Mouse (Mus musculus) G1E (cell line): ENCODE results near the gene Cpa4.

Experiments
- CTCF ChIP-seq: IDR thresholded peaks from 2 replicates; pipeline ENCODE4 v1.5.1; 2012; ENCODE audit warnings: low read depth, low read length, inconsistent platforms, mixed read lengths
- GATA1 ChIP-seq: IDR thresholded peaks from 2 replicates; pipeline ENCODE4 v1.6.1; 2012; ENCODE audit warnings: borderline replicate concordance, low read length, inconsistent platforms, mixed read lengths
- GATA2 ChIP-seq: IDR thresholded peaks from 2 replicates; pipeline ENCODE4 v1.6.1; 2012; ENCODE audit warnings: low read depth, low read length, inconsistent platforms, borderline replicate concordance
- TAL1 ChIP-seq: conservative IDR thresholded peaks from 2 replicates; pipeline ENCODE4 v1.6.1; 2012; ENCODE audit warnings: low read depth, low read length, inconsistent platforms, mixed read lengths

GRCm38 (mm10) chr6:30552628-30553027, 15.5 kb upstream of the Cpa4 start:
- TF ChIP-seq CTCF (no peak), TAL1 (no peak), GATA2 (no peak), GATA1 (no peak)
